Mouse (Mus musculus): ENCODE measurements around the gene Msantd3.

Gene Msantd3

DNA sequence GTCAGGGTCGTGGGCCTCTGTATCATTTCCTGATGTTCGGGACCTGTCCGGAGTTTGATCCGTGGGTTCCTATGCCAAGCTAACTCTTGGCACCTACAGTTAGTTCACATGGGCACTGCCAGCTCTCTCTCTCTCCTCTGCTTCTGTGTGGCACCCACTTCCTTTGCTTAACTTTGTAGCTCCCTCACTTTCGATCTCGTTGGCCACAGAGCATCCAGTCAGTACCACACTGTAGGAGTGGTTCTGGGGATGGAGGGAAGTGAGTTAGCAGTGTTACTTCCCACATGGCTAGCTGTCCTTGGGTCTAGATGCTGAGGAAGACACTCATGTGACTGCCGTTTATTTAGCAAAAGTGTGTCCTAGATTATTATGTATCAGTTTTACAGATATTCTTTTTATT is 14.4 kb downstream of the Msantd3 start:
- no peak for DNase-seq (ENCODE audit: low read depth)

DNA sequence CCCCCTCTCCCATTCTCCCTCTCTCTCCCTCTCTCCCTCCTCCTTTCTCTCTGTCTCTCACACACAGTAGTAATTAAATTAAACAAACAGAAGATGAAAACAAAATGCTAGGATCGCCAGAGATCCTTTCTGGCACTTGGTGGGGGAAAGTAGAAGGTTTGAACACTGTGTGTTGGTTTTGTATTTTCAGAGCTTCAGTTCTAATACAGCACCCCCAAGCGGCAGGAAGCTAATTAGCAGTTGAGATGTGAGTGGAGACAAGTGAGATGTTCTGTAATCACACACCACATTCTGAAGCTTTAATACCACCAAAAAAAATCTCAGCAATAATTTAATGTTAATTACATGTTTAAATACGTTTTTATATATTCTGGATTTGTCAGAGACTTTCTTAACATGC is 16.0 kb downstream of the Msantd3 start:
- no peak for DNase-seq (ENCODE audit: low read depth)

DNA sequence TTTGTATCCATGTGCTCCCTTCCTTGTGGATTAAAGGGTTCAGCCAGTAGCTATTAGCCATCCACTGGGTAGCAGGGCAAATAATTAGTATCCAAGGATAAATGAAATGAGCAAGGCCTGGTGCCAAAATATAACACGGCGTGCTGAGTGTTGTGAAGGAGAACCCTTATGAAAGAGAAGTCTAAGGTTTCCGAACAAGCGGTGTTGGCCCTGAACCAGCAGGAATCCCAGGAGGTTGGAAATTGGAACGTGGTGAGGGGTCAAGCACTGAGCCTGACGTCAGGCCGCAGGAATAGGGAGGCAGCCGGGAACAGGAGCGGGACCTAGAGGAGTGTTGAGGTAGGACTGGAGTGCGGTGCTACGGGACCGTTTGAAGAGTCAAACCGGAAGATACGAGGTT is 19.9 kb downstream of the Msantd3 start:
- no peak for DNase-seq (ENCODE audit: low read depth)

DNA sequence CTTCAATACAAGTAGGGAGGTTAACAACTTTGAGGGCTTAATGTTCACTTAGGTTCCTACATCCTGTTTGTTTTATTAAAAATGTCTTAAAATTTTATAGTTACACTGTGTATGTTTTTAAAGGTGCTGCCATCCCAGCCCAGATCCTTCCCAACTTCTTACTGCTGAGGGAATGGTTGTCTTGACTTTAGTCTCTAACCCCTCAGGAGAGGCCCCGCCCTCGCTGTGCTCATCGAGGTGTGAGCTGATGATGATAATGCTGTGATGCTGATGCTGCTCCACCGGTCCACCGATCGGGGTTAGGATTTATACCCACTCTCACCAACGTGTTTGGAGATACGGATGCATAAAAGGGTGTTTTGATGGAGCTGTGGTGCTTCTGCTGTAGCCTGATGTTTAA is 22.1 kb downstream of the Msantd3 start:
- DNase-seq (ENCODE audit: low read depth) = no peak

DNA sequence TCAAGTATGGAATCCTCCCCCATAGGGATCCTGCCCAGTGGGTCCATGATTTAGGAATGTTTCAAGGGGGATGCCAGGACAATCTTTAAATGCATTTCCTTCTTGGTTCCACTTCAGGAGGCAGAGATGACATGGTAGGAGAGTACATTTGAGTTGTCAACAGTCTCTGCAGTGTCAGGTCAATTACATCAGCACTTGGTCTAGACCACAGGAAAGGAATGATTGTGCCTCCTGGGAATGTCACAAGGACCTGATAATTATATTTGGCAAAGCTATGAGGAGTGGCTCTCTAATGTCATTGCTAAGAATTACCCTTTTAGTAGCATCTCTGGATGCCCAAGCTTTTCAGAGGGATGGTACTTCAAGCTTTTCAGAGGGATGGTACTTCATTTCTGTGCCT is 25.2 kb downstream of the Msantd3 start:
- no peak for DNase-seq (ENCODE audit: low read depth)

DNA sequence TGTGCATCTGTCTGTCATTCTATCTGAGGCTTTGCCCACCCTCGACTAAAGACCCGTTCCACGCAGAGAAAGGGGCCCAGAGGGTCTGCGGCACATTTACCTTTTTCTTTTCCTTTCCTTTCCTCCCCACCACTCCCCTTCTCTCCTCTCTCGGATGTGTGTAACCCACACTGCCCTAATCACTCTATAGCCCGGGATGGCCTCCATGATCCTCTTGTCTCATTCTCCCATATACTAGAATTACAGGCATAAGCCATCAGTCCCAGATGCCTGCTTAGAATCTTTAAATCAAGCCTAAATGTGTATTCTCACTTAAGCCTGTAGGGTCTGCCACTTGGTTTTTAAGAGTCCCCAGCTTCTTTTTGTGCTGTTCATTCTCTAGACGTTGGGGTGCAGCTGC is 36.6 kb downstream of the Msantd3 start:
- no peak for DNase-seq (ENCODE audit: low read depth)

DNA sequence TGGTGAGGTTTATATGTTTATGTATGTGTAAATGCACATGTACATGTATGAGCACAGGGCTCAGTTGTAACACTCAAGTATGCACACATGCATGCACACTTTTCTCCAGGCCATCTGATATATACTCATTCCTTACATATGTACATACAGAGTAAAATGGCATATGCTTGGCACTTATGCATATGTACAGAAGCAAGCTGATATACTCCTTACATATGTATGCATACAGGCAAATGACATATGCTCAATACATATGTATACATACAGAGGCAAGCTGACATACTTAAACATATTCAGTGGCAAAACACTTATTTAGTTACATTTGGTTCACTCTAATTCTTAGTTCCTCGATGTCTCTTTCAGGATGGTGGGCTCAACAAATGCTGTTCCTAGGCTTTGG is 38.1 kb downstream of the Msantd3 start:
- no peak for DNase-seq (ENCODE audit: low read depth)

DNA sequence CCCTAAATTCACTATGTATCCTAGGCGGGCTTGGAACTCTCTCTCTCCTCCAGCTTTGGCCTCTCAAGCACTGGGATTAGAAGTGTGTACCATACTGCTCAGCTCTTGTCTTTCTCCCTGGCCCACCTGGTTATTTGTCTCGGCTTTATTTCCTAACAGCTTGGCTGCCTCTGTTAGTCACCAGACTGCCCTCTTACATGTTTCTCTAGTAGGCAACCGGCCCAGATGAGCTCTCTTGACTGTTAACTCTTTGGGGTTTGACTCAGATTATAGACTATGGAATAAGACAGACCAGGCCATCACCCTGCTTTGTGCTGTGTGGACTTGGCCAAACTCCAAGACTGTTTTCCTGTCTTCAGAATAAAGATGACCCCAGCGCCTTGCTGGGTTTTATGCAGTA is 38.7 kb downstream of the Msantd3 start:
- DNase-seq (ENCODE audit: low read depth) = no peak

DNA sequence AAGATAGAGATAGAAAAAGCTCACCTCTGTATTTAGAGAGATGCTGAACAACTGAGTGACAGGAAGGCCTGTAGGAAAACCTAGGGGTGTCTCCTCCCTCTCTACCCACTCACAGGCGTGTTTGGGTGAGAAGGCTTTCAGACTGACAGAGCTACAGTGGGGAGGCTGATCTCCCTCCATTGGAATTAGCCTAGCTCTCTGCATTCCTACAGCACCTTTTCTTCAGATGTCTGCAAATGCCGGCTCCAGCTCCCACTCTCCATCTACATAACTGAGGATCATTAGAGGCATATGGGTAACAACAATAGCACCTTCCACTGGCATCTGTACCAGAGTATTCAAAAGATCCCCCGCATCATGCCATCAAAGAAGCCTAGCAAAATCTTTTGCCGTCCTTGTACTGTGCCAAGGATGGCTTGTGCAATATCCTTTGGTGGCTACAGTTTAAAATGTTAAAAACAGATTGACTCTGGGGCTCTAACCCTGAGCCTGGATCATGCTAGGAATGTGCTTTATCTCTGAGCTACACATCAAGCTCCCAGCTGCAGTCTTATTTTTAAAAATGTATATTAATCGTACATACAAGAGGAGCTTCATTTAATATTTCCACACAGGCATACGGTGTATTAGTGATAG is 39.9 kb downstream of the Msantd3 start:
- DNase-seq (ENCODE audit: low read depth) = no peak

DNA sequence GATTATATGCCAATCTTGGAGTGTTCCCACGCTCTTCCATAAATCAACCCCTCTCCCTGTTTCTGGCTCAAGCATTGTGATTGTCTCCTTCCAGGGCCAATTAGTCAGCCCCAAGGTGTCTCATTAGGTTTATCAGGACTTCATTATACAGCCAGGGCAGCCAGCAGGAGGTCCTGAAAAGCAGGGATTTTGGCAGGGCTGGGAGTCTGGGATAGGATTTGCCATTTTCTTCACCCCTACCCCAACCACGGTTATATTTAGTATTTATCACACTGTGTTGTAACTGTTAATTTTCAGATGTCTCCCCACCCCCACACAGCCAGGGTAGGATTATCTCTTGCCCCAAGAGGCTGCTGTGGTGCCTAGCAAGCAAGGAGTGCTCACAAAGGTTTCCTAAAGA is 41.5 kb downstream of the Msantd3 start:
- no peak for DNase-seq (ENCODE audit: low read depth)

DNA sequence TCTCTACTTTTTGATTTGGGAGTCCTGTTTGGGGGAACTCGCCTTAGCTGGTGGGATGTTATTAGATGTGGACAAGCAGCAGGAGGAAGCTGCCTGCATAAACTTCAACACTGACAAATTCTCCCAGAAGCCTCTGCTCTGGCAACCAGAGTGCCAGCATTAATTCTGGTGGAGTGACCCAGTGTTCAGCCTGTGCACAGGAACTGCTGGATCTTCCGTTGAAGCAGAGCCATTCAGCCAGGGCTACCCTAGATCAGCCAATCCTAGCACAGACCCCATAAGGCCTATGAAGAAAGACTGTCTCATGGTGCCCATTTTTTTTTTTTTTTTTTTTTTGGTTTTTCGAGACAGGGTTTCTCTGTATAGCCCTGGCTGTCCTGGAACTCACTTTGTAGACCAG is 42.3 kb downstream of the Msantd3 start:
- DNase-seq (ENCODE audit: low read depth) = no peak

DNA sequence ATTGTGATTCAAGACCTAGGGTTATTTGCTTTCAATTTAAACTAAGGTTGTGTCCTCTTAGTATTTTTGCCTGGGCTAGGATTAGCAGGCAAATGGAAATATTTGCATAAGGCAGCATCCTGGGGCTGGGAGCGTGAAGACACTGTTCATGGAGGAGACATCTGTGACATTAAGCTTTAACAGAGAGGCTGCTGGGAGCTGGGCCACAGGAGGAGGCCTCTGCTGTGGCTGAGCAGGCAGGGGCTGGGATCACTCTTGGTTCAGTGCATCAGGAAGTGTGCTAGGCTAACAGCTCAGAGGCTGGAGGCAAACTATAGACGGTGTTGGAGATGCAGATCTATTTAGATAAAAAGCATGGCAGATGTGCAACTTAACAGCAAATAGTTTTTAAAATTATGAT is 43.2 kb downstream of the Msantd3 start:
- no peak for DNase-seq (ENCODE audit: low read depth)

DNA sequence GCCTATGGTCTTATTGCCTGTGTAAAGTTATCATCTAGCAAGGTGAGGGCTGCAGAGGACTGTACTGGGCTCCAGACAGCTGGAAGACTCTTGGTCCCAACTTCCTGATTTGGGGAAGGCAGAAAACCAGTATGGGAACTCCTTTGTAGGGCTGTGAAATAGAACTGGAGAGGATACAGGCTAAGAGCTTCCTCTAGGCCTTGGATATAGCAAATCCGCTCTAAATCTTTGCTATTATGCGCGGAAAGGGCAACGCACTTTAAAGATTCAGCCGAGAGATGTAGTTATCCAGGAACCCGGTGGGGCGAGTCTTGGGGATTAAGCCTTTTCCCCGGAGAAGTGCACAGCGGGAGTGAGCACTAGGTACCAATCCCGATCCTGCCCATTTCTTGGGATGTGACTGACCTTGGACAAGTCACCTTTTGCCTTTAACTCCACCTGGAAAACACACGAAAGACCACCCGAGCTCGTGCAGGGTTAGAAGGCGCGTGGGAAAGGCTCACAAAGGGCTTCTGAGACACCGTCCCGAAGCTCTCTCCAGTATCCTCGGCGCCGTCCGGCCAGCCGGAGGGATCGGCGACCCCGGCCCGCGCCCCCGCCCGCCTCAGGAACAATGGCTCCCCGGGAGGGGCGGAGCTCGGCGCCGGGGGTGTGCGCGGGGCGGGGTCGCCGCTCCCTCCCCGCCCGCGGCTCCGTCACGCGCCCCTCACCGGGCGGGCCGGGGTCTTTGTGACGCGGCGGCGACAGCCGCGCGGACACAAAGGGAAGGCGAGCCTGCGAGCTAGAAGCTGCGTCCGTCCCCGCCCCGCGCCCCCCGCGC is 44.9 kb downstream of the Msantd3 start, which contains the start of gene Tmeff1:
Tmeff1 (plus strand) TSS at position 754 of the 820 bp plus-strand sequence.
- DNase-seq (ENCODE audit: low read depth) = no peak

DNA sequence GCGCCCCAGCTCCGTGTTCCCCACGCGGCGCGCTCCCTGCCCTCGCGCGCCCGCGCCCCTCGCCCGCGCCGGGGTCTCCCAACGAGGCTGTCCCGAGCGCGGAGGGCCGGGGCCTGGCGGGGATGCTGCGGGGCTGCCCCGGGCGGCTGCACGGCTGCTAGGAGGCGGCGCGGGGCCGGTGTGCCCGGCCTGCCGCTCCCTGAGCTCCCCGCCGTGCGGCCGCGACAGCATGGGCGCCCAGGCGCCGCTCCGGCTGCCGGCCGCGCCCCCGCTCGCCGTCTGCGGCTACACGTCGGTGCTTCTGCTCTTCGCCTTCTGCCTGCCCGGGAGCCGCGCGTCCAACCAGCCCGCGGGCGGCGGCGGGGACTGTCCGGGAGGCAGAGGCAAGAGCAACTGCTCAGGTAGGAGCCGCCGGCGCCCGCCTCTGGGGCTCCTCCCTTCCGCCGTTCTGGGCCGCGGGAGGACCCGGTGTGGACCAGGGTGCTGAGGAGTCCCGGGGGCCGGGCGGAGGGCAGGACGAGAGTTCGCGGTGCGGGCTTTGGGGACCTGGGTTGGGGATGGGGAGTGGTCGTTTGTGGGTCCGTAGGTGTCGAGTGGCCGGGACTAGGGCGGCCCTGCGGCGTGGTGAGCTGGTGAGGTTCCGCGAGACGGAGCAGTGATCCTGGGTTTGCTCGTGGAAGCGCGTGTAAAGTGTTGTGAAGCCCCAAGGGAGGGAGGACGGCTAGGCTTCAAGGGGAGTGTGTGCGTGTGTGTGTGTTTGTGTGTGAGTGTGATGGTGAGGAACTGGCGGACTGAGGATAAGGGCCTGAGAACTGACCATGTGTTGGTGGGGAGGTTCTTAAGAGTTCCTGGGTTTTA is 45.7 kb downstream of the Msantd3 start:
- DNase-seq (ENCODE audit: low read depth) = no peak

DNA sequence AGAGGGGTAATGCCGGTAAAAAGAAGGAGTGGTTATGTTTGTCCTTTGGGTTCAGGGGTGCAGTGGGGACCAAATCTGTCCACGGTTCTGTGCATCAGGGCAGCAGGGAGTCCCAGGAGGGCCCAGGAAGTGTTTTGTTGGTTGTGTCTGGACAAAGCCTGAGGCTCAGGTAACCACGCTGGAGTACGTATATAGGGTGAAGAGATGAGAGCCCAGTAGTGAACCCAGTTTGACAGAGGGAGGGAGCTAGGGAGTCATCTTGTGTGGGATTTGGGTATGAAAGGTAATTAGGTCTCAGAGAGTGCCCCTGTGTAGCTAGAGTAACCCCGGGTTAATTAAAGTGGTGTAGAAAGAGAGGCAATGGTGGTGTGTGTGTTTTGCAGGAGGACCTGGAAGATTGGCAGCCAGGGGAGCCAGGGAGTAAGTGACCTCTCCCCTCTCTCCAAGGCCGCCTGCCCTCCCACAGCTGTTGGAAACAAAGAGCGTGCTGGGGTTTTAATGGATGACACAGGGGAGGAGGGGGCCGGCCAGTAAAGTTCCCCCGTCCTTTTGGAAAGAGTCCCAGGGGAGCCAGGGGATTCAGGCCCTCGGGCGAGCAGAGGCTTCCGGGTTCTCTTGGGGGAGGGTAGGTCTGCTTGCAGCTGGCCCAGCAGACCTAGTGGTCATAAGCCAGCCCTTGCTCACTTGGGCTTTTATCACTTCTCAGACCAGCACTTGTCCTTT is 46.5 kb downstream of the Msantd3 start:
- no peak for DNase-seq (ENCODE audit: low read depth)

DNA sequence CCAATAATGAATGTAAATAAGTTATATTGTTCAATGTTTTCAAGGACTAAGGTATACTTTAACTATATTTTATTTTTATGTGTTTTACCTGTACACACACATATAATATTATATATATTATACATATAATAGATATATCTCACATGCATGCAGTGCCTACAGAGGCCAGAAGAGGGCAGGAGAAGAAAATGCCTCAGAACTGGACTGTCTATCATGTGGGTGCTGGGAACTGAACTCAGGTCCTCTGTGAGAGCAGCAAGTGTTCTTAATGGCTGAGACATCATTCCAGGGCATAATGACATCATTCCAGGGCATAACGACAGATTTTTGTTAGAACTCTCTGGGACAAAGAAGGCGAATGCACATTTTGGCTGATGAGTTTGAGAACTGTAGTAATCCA is 47.8 kb downstream of the Msantd3 start:
- no peak for DNase-seq (ENCODE audit: low read depth)

DNA sequence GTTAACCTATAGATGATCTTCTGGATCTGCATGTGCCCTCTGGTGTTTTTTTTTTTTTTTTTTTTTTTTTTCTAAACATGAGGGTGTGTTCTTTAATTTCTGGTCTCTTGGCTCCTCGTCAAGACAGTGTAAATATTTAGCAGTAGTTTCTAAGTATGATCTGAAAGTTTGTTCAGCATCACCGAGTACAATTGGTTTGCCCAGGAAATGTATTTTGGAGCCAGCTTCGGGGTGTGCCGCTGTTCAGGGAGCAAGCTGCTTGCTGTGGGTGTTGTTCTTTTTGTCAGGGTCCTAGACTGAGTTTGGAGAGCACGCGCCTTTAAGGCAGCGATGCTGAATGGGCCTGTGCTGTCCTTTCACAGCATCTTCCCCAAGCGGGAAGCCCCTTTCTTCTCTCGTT is 48.8 kb downstream of the Msantd3 start:
- DNase-seq (ENCODE audit: low read depth) = no peak

DNA sequence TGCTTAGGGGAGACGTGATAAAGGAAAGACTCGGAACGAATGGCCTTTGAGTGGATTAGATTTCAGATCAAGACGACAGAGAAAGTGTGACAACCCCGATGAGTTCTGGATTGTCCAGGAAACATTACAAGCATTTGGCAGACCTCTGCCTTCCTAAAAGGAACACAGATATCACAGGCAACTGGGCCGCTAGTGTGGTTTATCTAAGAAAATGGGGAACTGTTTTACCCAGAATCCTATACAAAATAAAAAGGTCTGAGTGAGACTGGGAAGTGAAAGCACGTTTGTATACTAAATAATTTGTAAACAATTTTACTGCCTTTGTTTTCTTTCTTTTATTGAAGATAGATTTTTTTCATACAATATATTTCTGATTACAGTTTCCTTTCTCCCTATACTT is 51.1 kb downstream of the Msantd3 start:
- no peak for DNase-seq (ENCODE audit: low read depth)

DNA sequence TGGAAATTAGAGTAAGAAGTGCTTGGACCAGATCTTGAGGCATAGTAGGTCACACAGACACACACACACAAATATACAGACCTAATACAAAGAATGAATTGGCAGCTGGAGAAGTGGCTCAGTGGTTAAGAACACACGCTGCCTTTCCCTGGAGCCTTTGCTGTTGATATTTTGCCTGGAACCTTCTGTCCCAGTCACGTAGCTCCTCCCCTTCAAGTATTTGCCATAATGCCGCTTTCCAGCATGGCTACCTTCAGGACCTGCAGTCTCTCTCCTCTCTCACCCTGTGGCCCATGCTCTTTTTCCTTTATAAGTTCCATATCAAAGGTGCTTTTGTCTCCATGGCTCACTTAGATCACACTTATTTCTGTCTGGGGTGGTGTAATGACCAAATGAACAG is 51.7 kb downstream of the Msantd3 start:
- no peak for DNase-seq (ENCODE audit: low read depth)

DNA sequence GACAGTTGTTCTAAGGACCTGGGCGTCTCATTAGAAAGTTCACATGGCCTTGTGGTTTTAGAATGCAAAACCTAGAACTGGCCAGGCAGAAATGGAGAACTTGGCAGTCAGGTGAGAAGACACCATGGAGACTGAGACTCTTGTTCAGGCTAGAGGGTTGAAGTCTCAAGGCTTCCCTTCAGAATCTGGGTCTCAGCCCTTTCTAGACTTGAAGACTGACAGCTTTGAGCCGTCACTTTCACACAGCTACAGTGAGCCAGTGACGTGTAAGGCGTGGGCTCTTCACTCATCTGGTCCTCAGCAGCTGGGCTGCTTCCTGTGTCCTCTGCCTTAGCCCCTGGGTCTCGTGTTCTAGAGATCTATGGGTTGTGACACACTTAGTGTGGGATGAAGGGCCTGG is 52.6 kb downstream of the Msantd3 start:
- no peak for DNase-seq (ENCODE audit: low read depth)

DNA sequence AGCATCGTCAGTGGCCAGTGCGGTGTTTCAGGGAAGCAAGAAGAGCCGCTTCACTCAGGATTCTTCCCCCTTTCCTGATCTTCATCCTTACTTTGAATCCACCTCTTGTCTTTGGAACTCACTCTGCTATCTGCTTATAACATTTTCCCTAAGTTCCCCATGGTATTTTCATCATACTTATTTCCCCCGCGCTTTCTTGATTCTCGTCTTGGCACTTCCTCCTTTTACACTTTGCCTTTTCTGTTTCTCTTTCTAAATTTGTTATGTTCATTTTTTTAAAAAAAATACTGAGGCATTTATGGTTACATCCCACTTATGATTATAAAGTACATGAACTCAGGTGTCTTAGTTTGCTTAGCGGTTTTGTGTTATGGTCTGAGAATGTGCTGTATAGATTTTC is 53.1 kb downstream of the Msantd3 start:
- DNase-seq (ENCODE audit: low read depth) = no peak

DNA sequence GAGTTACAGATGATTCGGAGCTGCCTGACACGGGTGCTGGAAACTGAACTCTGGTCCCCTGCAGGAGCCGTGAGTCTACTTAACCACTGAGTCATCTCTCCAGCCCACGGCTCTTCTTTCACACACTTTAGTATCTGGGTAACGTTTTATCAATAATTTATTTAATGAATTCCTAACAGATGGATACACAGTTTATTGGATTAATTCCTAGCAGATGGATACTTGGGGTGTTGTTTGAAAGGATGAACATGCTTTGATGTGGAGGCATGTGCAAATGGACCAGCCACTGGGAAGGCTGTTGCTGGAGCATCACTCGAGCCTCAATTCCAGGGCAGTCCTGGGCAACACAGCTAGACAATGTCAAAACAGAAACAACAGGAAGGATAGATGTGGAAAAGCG is 56.4 kb downstream of the Msantd3 start:
- no peak for DNase-seq (ENCODE audit: low read depth)

Data from c-Kit-positive CD71-positive TER-119-negative erythroid progenitor cells, embryonic 14.5 days (primary cell).